ENCODE assay signal across 15 mouse cellular contexts in the genomic region with DNA sequence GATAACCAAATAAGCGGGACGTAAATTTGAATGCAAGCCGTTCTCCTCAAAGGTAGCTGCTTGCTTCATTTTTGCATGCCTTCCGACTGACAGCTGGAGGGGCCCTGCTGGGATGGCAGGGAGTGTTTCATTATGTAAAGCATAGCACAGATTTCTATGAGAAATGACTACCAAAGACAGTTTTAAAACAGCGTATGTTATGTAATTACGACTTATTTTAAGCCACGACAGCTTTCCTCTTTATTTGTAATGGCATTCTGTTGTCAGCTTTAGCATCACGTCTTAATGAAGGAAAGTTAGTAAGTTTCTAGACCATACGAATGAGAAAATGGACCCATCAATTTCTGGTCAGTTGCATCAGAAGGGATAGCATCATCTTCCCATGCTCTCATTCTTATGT.
DNase-seq lines count a peak whose midpoint lies in the region; ATAC-seq lines count a peak whose summit lies in the region.
"Had no signal": no experiment of that assay in that cellular context is flagged by ENCODE, and none has a peak within 500 bp of the region (broad histone marks: within the 10 kb centered on the region; RNA-seq: fewer than 3 reads in every experiment).

No protein-coding gene starts in this region.

- whole genome bisulfite sequencing in midbrain, embryonic 14.5 days, result 66% methylated on average over 9 of the region's 9 CpGs
- WGBS in midbrain, embryonic 10.5 days, result 90% methylated on average over 9 of the region's 9 CpGs

- H3K9me3 ChIP-seq in midbrain, embryonic 14.5 days (ENCODE audit: control insufficient read depth, low read length), result peaks cover 13% of the 10 kb centered on the region
- H3K9me3 ChIP-seq in midbrain, embryonic 10.5 days (replicated peaks), result peaks cover 12% of the 10 kb centered on the region

- no peak overlapping the region for H3K4me2 ChIP-seq in midbrain, embryonic 14.5 days (ENCODE audit: low read length)
- H3K4me2 ChIP-seq: embryonic facial prominence, embryonic 12.5 days; heart, embryonic 13.5 days; hindbrain, embryonic 13.5 days had no signal

- no peak for ATAC-seq in midbrain, embryonic 14.5 days (ENCODE audit: low FRiP score, low TSS enrichment)
- ATAC-seq in megakaryocyte-erythroid progenitor cell, adult 5-6 weeks (replicated peaks; ENCODE audit: low FRiP score, low TSS enrichment, poor library complexity, severe bottlenecking), result no peak
- ATAC-seq: Patski had no signal

- H3K36me3 ChIP-seq in midbrain, embryonic 14.5 days (ENCODE audit: control insufficient read depth, insufficient read depth, low read length), result peaks cover 3% of the 10 kb centered on the region; the same call in 1 of the 2 replicates
- H3K36me3 ChIP-seq in midbrain, embryonic 10.5 days, result peaks cover 4% of the 10 kb centered on the region
- H3K36me3 ChIP-seq: embryonic facial prominence, embryonic 12.5 days had no signal

- DNase-seq in midbrain, embryonic 14.5 days, result peak; percentile 21
- DNase-seq in midbrain, embryonic 10.5 days (ENCODE audit: low spot score), result no peak
- peak; percentile 75 for DNase-seq in cerebellum, adult 9-10 months
- peak; percentile 64 for DNase-seq in layer of hippocampus, adult 9-10 months (ENCODE audit: low spot score)
- peak; percentile 55 for DNase-seq in right cerebral cortex, postnatal 25 days
- DNase-seq in thymus, postnatal 10 days (ENCODE audit: low spot score in 2 of 2), result no peak
- DNase-seq: adrenal gland, adult 2 months; gastrocnemius, postnatal 14 days; kidney, adult 8-10 months had no signal

- no peaks in the 10 kb centered on the region for H3K4me1 ChIP-seq in midbrain, embryonic 14.5 days (ENCODE audit: control insufficient read depth, insufficient read depth, low read length)
- H3K4me1 ChIP-seq in midbrain, embryonic 10.5 days, result 0 out of 2 replicates have a peak, but pooled peaks cover 3% of the 10 kb centered on the region
- H3K4me1 ChIP-seq: embryonic facial prominence, embryonic 12.5 days had no signal

- H3K9ac ChIP-seq in midbrain, embryonic 14.5 days (replicated peaks; ENCODE audit: low read length), result no peak overlapping the region
- H3K9ac ChIP-seq: embryonic facial prominence, embryonic 12.5 days; heart, embryonic 13.5 days; hindbrain, embryonic 13.5 days had no signal

- no peak overlapping the region for H3K27ac ChIP-seq in midbrain, embryonic 14.5 days (replicated peaks; ENCODE audit: low read depth, low read length)
- no peak overlapping the region for H3K27ac ChIP-seq in midbrain, embryonic 10.5 days (replicated peaks)
- H3K27ac ChIP-seq: embryonic facial prominence, embryonic 12.5 days; forebrain, embryonic 10.5 days; hindbrain, embryonic 13.5 days had no signal

- no peaks in the 10 kb centered on the region for H3K27me3 ChIP-seq in midbrain, embryonic 14.5 days (ENCODE audit: control insufficient read depth, insufficient read depth, low read length)
- no peaks in the 10 kb centered on the region for H3K27me3 ChIP-seq in midbrain, embryonic 10.5 days (ENCODE audit: low read depth, poor library complexity, severe bottlenecking)
- H3K27me3 ChIP-seq: embryonic facial prominence, embryonic 12.5 days; heart, embryonic 13.5 days; hindbrain, embryonic 13.5 days; Patski had no signal

- no peak overlapping the region for H3K4me3 ChIP-seq in midbrain, embryonic 14.5 days (replicated peaks; ENCODE audit: low read depth, low read length)
- H3K4me3 ChIP-seq in midbrain, embryonic 10.5 days, result no peak overlapping the region
- H3K4me3 ChIP-seq: embryonic facial prominence, embryonic 12.5 days; forebrain, embryonic 10.5 days; heart, embryonic 13.5 days; hindbrain, embryonic 13.5 days had no signal

Comparison
In these comparisons a context has a peak if more than half of its experiments do, and no peak if none do; other contexts are left out.
1. DNase-seq: peak in midbrain, embryonic 14.5 days (single experiment), cerebellum, adult 9-10 months (single experiment), layer of hippocampus, adult 9-10 months (single experiment) and right cerebral cortex, postnatal 25 days (single experiment); none in midbrain, embryonic 10.5 days (single experiment) and thymus, postnatal 10 days (0 of 2).